Mouse (Mus musculus) intestine, embryonic 15.5 days (tissue): ENCODE data around the gene Gm16368. TPM values are rescaled to one million over a fixed set of nuclear protein-coding genes. Genes with fewer than 3 reads are reported as not detected.
"Not testable (repeated sequence)": the region's sequence is repeated elsewhere in the genome, so short reads cannot be mapped to it uniquely, and the experiment has no call there.

Experiments
- ATAC-seq: fragments of 200-750 bp; cut with Nextera tagmentation; 2 replicates; pipeline ENCODE4 v1.8.0; 2017; ENCODE audit warnings: moderate TSS enrichment, moderate library complexity
- H3K27ac ChIP-seq: fragments of 300-500 bp; sonication (generic); 2 replicates; pipeline ENCODE4 v1.5.1; 2015; ENCODE audit warnings: mild to moderate bottlenecking, inconsistent platforms
- H3K27me3 ChIP-seq: fragments of 300-500 bp; sonication (generic); replicated peaks from 2 replicates; pipeline ENCODE4 v1.6.1; 2015; ENCODE audit warnings: inconsistent platforms
- H3K36me3 ChIP-seq: fragments of 300-500 bp; sonication (generic); 2 replicates; pipeline ENCODE4 v1.6.1; 2015; ENCODE audit warnings: inconsistent platforms
- H3K4me1 ChIP-seq: fragments of 300-500 bp; sonication (generic); replicated peaks from 2 replicates; pipeline ENCODE4 v1.6.1; 2015; ENCODE audit warnings: inconsistent platforms
- H3K4me2 ChIP-seq: fragments of 300-500 bp; sonication (generic); replicated peaks from 2 replicates; pipeline ENCODE4 v1.6.1; 2015; ENCODE audit warnings: mild to moderate bottlenecking, inconsistent platforms
- H3K4me3 ChIP-seq: fragments of 300-500 bp; sonication (generic); replicated peaks from 2 replicates; pipeline ENCODE4 v1.5.1; 2015; ENCODE audit warnings: inconsistent platforms
- H3K9ac ChIP-seq: fragments of 300-500 bp; sonication (generic); 2 replicates; pipeline ENCODE4 v1.6.1; 2015; ENCODE audit warnings: inconsistent platforms
- H3K9me3 ChIP-seq: fragments of 300-500 bp; sonication (generic); 2 replicates; pipeline ENCODE4 v1.6.1; 2016; ENCODE audit warnings: inconsistent platforms
- WGBS: fragments of 180-500 bp; shearing (Covaris S2); methylation state at CpG from one replicate; pipeline ENCODE4 v1.1.7; 2015; 5-methylcytosine and 5-hydroxymethylcytosine counted together
- polyA plus RNA-seq: library from polyadenylated mRNA; unstranded; fragments of >200 nt; fragmentation: Nextera tagmentation; extraction: Ambion mirVana; gene quantifications from 2 replicates; pipeline ENCODE4 v1.2.1, GENCODE M21; 2015

Gene Gm16368
- polyA plus RNA-seq: not detected in 2 replicates

DNA sequence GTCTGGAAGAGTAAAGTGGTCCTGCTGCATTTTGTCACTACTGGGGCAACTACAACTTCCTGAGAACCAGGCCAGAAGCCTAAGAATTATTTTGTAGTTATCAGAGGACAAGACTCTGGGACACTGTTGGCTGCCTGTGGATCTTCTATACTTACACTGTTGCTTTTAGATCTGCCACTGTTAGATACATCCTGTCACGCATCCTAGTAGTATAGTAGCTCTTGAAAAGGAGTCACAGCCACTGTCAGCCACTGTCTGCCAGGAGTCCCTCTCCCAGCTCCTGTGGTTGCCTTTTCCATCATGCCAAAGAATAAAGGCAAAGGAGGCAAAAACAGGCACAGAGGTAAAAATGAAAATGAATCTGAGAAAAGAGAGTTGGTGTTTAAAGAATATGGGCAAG, at the start of gene Gm16368:
Gene Gm16368 (plus strand): TSS at position 301 of the 400 bp plus-strand sequence.
- not testable (repeated sequence) for H3K9ac ChIP-seq, ATAC-seq, H3K36me3 ChIP-seq, H3K27me3 ChIP-seq, H3K4me1 ChIP-seq, H3K9me3 ChIP-seq, H3K4me2 ChIP-seq, H3K4me3 ChIP-seq, H3K27ac ChIP-seq
- 60% methylated on average over 1 of the region's 1 CpGs for whole genome bisulfite sequencing

DNA sequence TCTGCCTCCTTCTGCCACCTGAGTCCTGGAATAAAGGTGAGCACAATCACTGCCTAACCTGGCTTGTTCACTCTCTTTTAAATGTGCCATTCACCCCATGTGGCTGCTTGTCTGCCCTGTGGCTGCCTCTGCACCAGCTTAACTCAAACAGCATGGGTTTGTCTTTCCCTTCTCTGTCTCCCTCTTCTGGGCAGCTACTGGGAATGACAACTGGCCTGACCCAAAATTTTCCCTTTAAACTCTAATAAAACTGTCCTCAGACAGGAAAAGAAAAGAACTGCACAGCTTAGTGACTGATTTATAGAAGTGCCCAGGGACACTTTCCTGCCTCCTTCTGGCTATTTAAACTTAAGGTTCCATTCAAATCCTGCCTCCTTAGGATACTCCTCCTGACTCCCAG, 44.4 kb upstream of the Gm16368 start:
- not testable (repeated sequence) for H3K4me3 ChIP-seq, H3K9ac ChIP-seq, H3K27ac ChIP-seq, H3K4me1 ChIP-seq, H3K9me3 ChIP-seq, H3K4me2 ChIP-seq, ATAC-seq, H3K27me3 ChIP-seq, H3K36me3 ChIP-seq

DNA sequence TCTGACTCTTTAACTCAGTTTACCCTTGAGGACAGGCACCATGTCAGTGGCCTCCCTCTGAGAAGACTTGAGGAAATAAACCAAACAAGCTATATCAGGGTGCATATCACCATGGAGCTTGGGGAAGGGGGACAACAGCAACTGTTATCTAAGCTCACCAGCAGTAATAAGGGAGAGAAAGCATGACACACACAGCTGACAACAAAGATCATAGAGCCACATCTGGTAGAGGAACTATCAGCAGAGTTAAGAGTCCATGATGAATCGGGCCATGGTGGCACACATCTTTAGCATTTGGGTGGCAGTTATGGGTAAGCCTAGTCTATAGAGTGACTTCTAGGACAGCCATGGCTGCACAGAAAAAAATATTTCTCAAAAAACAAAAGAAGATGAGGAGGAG, 43.8 kb upstream of the Gm16368 start:
- not testable (repeated sequence) for H3K27ac ChIP-seq, H3K9me3 ChIP-seq, H3K4me2 ChIP-seq, ATAC-seq, H3K27me3 ChIP-seq, H3K36me3 ChIP-seq, H3K4me3 ChIP-seq, H3K9ac ChIP-seq, H3K4me1 ChIP-seq
- 91% methylated on average over 1 of the region's 1 CpGs for WGBS

DNA sequence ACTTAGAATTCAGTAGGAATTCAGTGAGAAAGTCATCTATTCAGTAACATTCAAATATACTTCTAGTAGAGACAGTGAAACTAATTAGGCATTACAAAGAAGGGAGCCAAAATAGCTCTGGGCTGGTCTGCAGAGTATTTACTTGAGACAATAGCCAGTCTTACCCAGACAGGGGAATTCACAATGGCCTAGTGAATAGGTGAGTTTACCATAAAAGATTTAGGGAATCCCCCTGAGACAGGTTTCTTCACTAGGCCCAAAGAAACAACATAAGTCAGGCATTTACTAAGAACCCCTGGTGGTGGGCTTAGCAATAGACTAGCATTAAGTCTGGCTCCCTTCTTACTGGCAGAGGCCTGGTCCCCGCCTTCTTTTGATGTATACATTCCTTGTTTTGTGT, 38.3 kb upstream of the Gm16368 start:
- H3K4me1 ChIP-seq, H3K27ac ChIP-seq, H3K4me2 ChIP-seq, H3K9ac ChIP-seq, ATAC-seq, H3K36me3 ChIP-seq, H3K27me3 ChIP-seq, H3K4me3 ChIP-seq, H3K9me3 ChIP-seq: not testable (repeated sequence)
- 63% methylated on average over 1 of the region's 1 CpGs for WGBS

Other genes with a start within 250 kb of the Gm16368 start
- not detected in 2 replicates for gene Gm2001, start 241.4 kb upstream of the Gm16368 start, polyA plus RNA-seq
- gene Gm2016, start 209.6 kb upstream of the Gm16368 start, polyA plus RNA-seq: not detected in 2 replicates
- gene Gm2022, start 188.3 kb upstream of the Gm16368 start, polyA plus RNA-seq: not detected in 2 replicates
- not detected in 2 replicates for gene Gm2035, start 163.8 kb upstream of the Gm16368 start, polyA plus RNA-seq
- gene Gm2042, start 129.6 kb upstream of the Gm16368 start, polyA plus RNA-seq: not detected in 2 replicates
- gene Gm2075, start 71.8 kb upstream of the Gm16368 start, polyA plus RNA-seq: not detected in 2 replicates
- not detected in 2 replicates for gene Gm6803, start 64.9 kb upstream of the Gm16368 start, polyA plus RNA-seq
- not detected in 2 replicates for gene Gm2056, start 56.7 kb upstream of the Gm16368 start, polyA plus RNA-seq
- not detected in 2 replicates for gene Gm10436, start 98.4 kb downstream of the Gm16368 start, polyA plus RNA-seq
- not detected in 2 replicates for gene Gm8332, start 166.4 kb downstream of the Gm16368 start, polyA plus RNA-seq
- gene Gm5662, start 190.8 kb downstream of the Gm16368 start, polyA plus RNA-seq: not detected in 2 replicates
- not detected in 2 replicates for gene Gm5039, start 240.3 kb downstream of the Gm16368 start, polyA plus RNA-seq